Mouse (Mus musculus) MEL (cell line): ENCODE measurements around the gene Madcam1. TPM values are rescaled to one million over a fixed set of nuclear protein-coding genes. Genes with fewer than 3 reads are reported as not detected.

ENCODE experiments used
- DNase-seq: peaks from one replicate; pipeline ENCODE4 v3.0.0; 2011; ENCODE audit warnings: low read depth, low spot score
- H3K27ac ChIP-seq: 2 replicates; pipeline ENCODE4 v1.5.1; 2012; ENCODE audit warnings: low read depth, mild to moderate bottlenecking, control low read depth, low read length, moderate library complexity; ENCODE audit not compliant: control insufficient read depth
- H3K27me3 ChIP-seq, 2 experiments: fragments of 150-350 bp in 1 of 2; sonication (generic) in 1 of 2; 2 replicates each; pipeline ENCODE4 v1.6.1; 2012; ENCODE audit warnings: low read length in 2 of 2, mild to moderate bottlenecking in 2 of 2, improper control_type of control experiment in 1 of 2, moderate library complexity in 1 of 2; ENCODE audit not compliant: insufficient read depth in 2 of 2, control insufficient read depth in 1 of 2
- H3K36me3 ChIP-seq, 2 experiments: 2 replicates each; pipeline ENCODE4 v1.6.1; 2012 to 2014; ENCODE audit warnings: low read length in 2 of 2, improper control_type of control experiment in 1 of 2, inconsistent platforms in 1 of 2, mild to moderate bottlenecking in 1 of 2; ENCODE audit not compliant: insufficient read depth in 2 of 2, control insufficient read depth in 1 of 2
- H3K4me1 ChIP-seq, 2 experiments: fragments of 150-350 bp in 1 of 2; sonication (generic) in 1 of 2; 2 replicates each; pipeline ENCODE4 v1.6.1; 2012; ENCODE audit warnings: low read length in 2 of 2, improper control_type of control experiment in 1 of 2, mild to moderate bottlenecking in 1 of 2; ENCODE audit not compliant: insufficient read depth in 2 of 2, control insufficient read depth in 1 of 2
- H3K4me3 ChIP-seq, 2 experiments: fragments of 150-350 bp in 1 of 2; sonication (generic) in 1 of 2; 2 replicates each; pipeline ENCODE4 v1.5.1; 2012; ENCODE audit warnings: low read depth in 2 of 2, low read length in 2 of 2, mild to moderate bottlenecking in 2 of 2, moderate library complexity in 2 of 2, control low read depth in 1 of 2, improper control_type of control experiment in 1 of 2; ENCODE audit not compliant: control insufficient read depth in 1 of 2, insufficient read depth in 1 of 2
- H3K79me2 ChIP-seq: 2 replicates; pipeline ENCODE4 v1.6.1; 2012; ENCODE audit warnings: mild to moderate bottlenecking, low read length, moderate library complexity; ENCODE audit not compliant: control insufficient read depth, poor library complexity, insufficient read depth
- H3K9ac ChIP-seq: 2 replicates; pipeline ENCODE4 v1.6.1; 2012; ENCODE audit warnings: low read depth, mild to moderate bottlenecking, control low read depth, low read length, moderate library complexity; ENCODE audit not compliant: control insufficient read depth, poor library complexity, severe bottlenecking
- H3K9me3 ChIP-seq: fragments of 150-350 bp; sonication (generic); replicated peaks from 2 replicates; pipeline ENCODE4 v1.6.1; 2012; ENCODE audit warnings: mild to moderate bottlenecking, low read length, improper control_type of control experiment, moderate library complexity; ENCODE audit not compliant: insufficient read depth
- BHLHE40 ChIP-seq: IDR thresholded peaks from 2 replicates; pipeline ENCODE4 v1.6.1; 2012; ENCODE audit warnings: low read depth, mild to moderate bottlenecking, inconsistent platforms, low read length, improper control_type of control experiment, borderline replicate concordance
- CHD1 ChIP-seq: IDR thresholded peaks from 2 replicates; pipeline ENCODE4 v1.6.1; 2012; ENCODE audit warnings: low read depth, mild to moderate bottlenecking, inconsistent platforms, low read length, improper control_type of control experiment
- CHD2 ChIP-seq: IDR thresholded peaks from 2 replicates; pipeline ENCODE4 v1.6.1; 2011; ENCODE audit warnings: low read length, improper control_type of control experiment
- CTCF ChIP-seq, 3 experiments: IDR thresholded peaks in 2 of 3; conservative IDR thresholded peaks in 1 of 3; 2 replicates each; pipeline ENCODE4 v1.5.1; 2011 to 2012; ENCODE audit warnings: low read length in 3 of 3, low read depth in 2 of 3, mild to moderate bottlenecking in 2 of 3, improper control_type of control experiment in 1 of 3, inconsistent platforms in 1 of 3, mixed read lengths in 1 of 3, moderate library complexity in 1 of 3; ENCODE audit not compliant: control insufficient read depth in 1 of 3, insufficient read depth in 1 of 3, poor library complexity in 1 of 3, severe bottlenecking in 1 of 3
- E2F4 ChIP-seq: IDR thresholded peaks from 2 replicates; pipeline ENCODE4 v1.6.1; 2011; ENCODE audit warnings: low read depth, low read length, improper control_type of control experiment, borderline replicate concordance
- ELF1 ChIP-seq: IDR thresholded peaks from 2 replicates; pipeline ENCODE4 v1.6.1; 2014; ENCODE audit warnings: low read depth, mild to moderate bottlenecking, inconsistent platforms, low read length, improper control_type of control experiment, moderate library complexity
- EP300 ChIP-seq, 2 experiments: IDR thresholded peaks; 2 replicates each; pipeline ENCODE4 v1.6.1; 2011; ENCODE audit warnings: improper control_type of control experiment in 2 of 2, low read length in 2 of 2, low read depth in 1 of 2, mild to moderate bottlenecking in 1 of 2
- ETS1 ChIP-seq: IDR thresholded peaks from 2 replicates; pipeline ENCODE4 v1.6.1; 2012; ENCODE audit warnings: low read depth, mild to moderate bottlenecking, inconsistent platforms, low read length, improper control_type of control experiment, moderate library complexity
- GABPA ChIP-seq: IDR thresholded peaks from 2 replicates; pipeline ENCODE4 v1.6.1; 2012; ENCODE audit warnings: low read depth, mild to moderate bottlenecking, inconsistent platforms, low read length, improper control_type of control experiment, moderate library complexity
- GATA1 ChIP-seq: IDR thresholded peaks from 2 replicates; pipeline ENCODE4 v1.6.1; 2011; ENCODE audit warnings: low read depth, low read length, improper control_type of control experiment
- HCFC1 ChIP-seq: IDR thresholded peaks from 2 replicates; pipeline ENCODE4 v1.6.1; 2012; ENCODE audit warnings: low read depth, mild to moderate bottlenecking, inconsistent platforms, low read length, improper control_type of control experiment, moderate library complexity
- JUND ChIP-seq: IDR thresholded peaks from 2 replicates; pipeline ENCODE4 v1.6.1; 2011; ENCODE audit warnings: low read depth, mild to moderate bottlenecking, improper control_type of control experiment, low read length
- KAT2A ChIP-seq: conservative IDR thresholded peaks from 2 replicates; pipeline ENCODE4 v1.6.1; 2012; ENCODE audit warnings: low read depth, low read length, improper control_type of control experiment, inconsistent platforms
- MAFK ChIP-seq: IDR thresholded peaks from 2 replicates; pipeline ENCODE4 v1.6.1; 2011; ENCODE audit warnings: low read depth, mild to moderate bottlenecking, low read length, improper control_type of control experiment, borderline replicate concordance
- MAZ ChIP-seq: IDR thresholded peaks from 2 replicates; pipeline ENCODE4 v1.6.1; 2012; ENCODE audit warnings: low read depth, mild to moderate bottlenecking, inconsistent platforms, low read length, improper control_type of control experiment
- MEF2A ChIP-seq: IDR thresholded peaks from 2 replicates; pipeline ENCODE4 v1.6.1; 2014; ENCODE audit warnings: low read depth, mild to moderate bottlenecking, inconsistent platforms, low read length, improper control_type of control experiment; ENCODE audit not compliant: poor library complexity, insufficient replicate concordance, severe bottlenecking; ENCODE audit errors: extremely low read depth
- MXI1 ChIP-seq: IDR thresholded peaks from 2 replicates; pipeline ENCODE4 v1.6.1; 2011; ENCODE audit warnings: mild to moderate bottlenecking, low read depth, low read length, improper control_type of control experiment
- MYB ChIP-seq: IDR thresholded peaks from 2 replicates; pipeline ENCODE4 v1.6.1; 2011; ENCODE audit warnings: mild to moderate bottlenecking, low read depth, low read length, improper control_type of control experiment
- MYC ChIP-seq: IDR thresholded peaks from 2 replicates; pipeline ENCODE4 v1.6.1; 2011; ENCODE audit warnings: low read depth, mild to moderate bottlenecking, low read length, improper control_type of control experiment, moderate library complexity
- NELFE ChIP-seq: IDR thresholded peaks from 2 replicates; pipeline ENCODE4 v1.6.1; 2011; ENCODE audit warnings: low read depth, low read length, improper control_type of control experiment
- NRF1 ChIP-seq: IDR thresholded peaks from 2 replicates; pipeline ENCODE4 v1.6.1; 2014; ENCODE audit warnings: low read depth, mild to moderate bottlenecking, inconsistent platforms, low read length, improper control_type of control experiment, moderate library complexity; ENCODE audit not compliant: poor library complexity, insufficient read depth, severe bottlenecking
- POLR2A ChIP-seq, 2 experiments: IDR thresholded peaks; 2 replicates each; pipeline ENCODE4 v1.6.1; 2011 to 2012; ENCODE audit warnings: low read length in 2 of 2, mild to moderate bottlenecking in 2 of 2, control low read depth in 1 of 2, improper control_type of control experiment in 1 of 2, low read depth in 1 of 2, moderate library complexity in 1 of 2; ENCODE audit not compliant: control insufficient read depth in 1 of 2, insufficient read depth in 1 of 2, poor library complexity in 1 of 2
- POLR2AphosphoS2 ChIP-seq: IDR thresholded peaks from 2 replicates; pipeline ENCODE4 v1.6.1; 2011; ENCODE audit warnings: low read length, improper control_type of control experiment
- POLR2AphosphoS5 ChIP-seq: IDR thresholded peaks from 2 replicates; pipeline ENCODE4 v1.6.1; 2012; ENCODE audit warnings: low read depth, borderline replicate concordance, mild to moderate bottlenecking, inconsistent platforms, low read length, moderate library complexity, mixed read lengths
- RAD21 ChIP-seq: IDR thresholded peaks from 2 replicates; pipeline ENCODE4 v1.6.1; 2011; ENCODE audit warnings: mild to moderate bottlenecking, low read depth, low read length, improper control_type of control experiment
- RCOR1 ChIP-seq: IDR thresholded peaks from 2 replicates; pipeline ENCODE4 v1.6.1; 2012; ENCODE audit warnings: low read depth, mild to moderate bottlenecking, inconsistent platforms, low read length, improper control_type of control experiment
- SIN3A ChIP-seq: IDR thresholded peaks from 2 replicates; pipeline ENCODE4 v1.6.1; 2012; ENCODE audit warnings: low read length, improper control_type of control experiment, inconsistent platforms
- SMC3 ChIP-seq: IDR thresholded peaks from 2 replicates; pipeline ENCODE4 v1.6.1; 2011; ENCODE audit warnings: low read depth, low read length, improper control_type of control experiment
- TAL1 ChIP-seq: IDR thresholded peaks from 2 replicates; pipeline ENCODE4 v1.6.1; 2012; ENCODE audit warnings: mild to moderate bottlenecking, inconsistent platforms, low read length, moderate library complexity, mixed read lengths
- TBP ChIP-seq: IDR thresholded peaks from 2 replicates; pipeline ENCODE4 v1.8.0; 2011; ENCODE audit warnings: low read depth, low read length, improper control_type of control experiment
- USF1 ChIP-seq: IDR thresholded peaks from 2 replicates; pipeline ENCODE4 v1.6.1; 2014; ENCODE audit warnings: low read depth, mild to moderate bottlenecking, inconsistent platforms, low read length, improper control_type of control experiment, moderate library complexity
- USF2 ChIP-seq, 2 experiments: IDR thresholded peaks; 2 replicates each; pipeline ENCODE4 v1.6.1; 2011 to 2012; ENCODE audit warnings: improper control_type of control experiment in 2 of 2, low read length in 2 of 2, borderline replicate concordance in 1 of 2, inconsistent platforms in 1 of 2, low read depth in 1 of 2, mild to moderate bottlenecking in 1 of 2; ENCODE audit not compliant: insufficient read depth in 1 of 2
- ZC3H11A ChIP-seq: IDR thresholded peaks from 2 replicates; pipeline ENCODE4 v1.6.1; 2012; ENCODE audit warnings: low read depth, mild to moderate bottlenecking, inconsistent platforms, low read length, improper control_type of control experiment
- ZMIZ1 ChIP-seq: IDR thresholded peaks from 2 replicates; pipeline ENCODE4 v1.6.1; 2012; ENCODE audit warnings: low read depth, mild to moderate bottlenecking, inconsistent platforms, low read length, improper control_type of control experiment, moderate library complexity
- ZNF384 ChIP-seq: IDR thresholded peaks from 2 replicates; pipeline ENCODE4 v1.6.1; 2012; ENCODE audit warnings: low read depth, mild to moderate bottlenecking, inconsistent platforms, low read length, improper control_type of control experiment
- polyA plus RNA-seq, 2 experiments: library from polyadenylated mRNA; stranded (reverse) in 1 of 2; unstranded in 1 of 2; fragments of >175 nt in 1 of 2; fragments of >200 nt in 1 of 2; gene quantifications; 2 replicates each; pipeline versions ENCODE4 v1.2.1 to v1.2.4; 2012; ENCODE audit warnings: low replicate concordance in 2 of 2, low read depth in 1 of 2; ENCODE audit not compliant: insufficient read length in 2 of 2, insufficient read depth in 1 of 2, missing spikeins in 1 of 2
- total RNA-seq: library from RNA; depleted of rRNA; stranded (reverse); fragments of 300-350 nt; gene quantifications from 2 replicates; pipeline ENCODE4 v1.2.3, GENCODE M21; 2012

Gene Madcam1
- total and polyA plus RNA-seq, 3 experiments = not detected

DNA sequence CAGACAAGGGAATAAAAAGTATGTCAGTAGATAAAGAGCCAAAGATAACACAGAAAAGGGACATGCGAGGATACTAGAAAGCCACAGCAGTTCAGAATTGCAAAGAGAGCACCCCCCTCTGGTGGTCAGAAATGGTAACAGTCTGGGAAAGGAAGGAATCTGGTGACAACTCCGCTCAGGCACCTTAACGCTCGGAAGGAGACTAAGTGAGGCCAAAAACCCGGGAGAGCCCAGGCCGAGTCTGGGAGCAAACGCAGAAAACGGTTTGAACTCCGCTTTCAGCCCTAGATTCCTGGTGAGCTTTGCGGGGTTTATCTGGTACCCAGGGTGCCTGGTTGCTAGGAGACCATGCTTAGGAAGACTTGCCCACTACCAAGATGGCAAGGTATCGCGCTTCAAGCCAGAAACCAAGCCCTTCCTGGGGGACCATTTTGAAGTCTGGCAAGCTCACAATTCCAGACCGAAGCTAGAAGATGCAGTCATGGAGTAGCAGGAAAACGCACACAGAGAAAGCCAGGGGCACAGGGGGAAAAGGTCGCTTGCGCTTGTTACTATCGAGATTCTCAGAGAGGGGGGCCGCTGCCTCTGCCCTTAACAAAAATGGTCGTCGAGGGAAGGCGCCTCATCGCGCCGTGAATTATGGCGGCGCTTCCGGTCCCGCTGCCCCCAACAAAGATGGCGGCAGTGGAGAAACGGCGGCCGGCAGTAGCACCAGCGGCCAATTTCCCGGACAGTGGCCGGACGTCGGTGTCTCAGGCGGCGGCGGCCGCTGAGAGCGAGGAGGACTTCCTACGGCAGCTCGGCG is 4.6 kb downstream of the Madcam1 start, which contains the start of gene Tpgs1:
Gene Tpgs1 (plus strand): TSS at position 599 of the 805 bp plus-strand sequence.
- Histone ChIP-seq H3K79me2 (peaks cover 11% of the 10 kb centered on the region), H3K9me3 (no peaks in the 10 kb centered on the region), H3K4me1 (peaks cover 0 to 9% of the 10 kb centered on the region in 2 experiments; a peak in 3 of 4 replicates), H3K27me3 (no peaks in the 10 kb centered on the region), H3K36me3 (peaks cover 0 to 4% of the 10 kb centered on the region in 2 experiments; a peak in 1 of 4 replicates), H3K9ac (peak within 1 kb of the TSS; percentile 85), H3K27ac (peak within 1 kb of the TSS; percentile 62), H3K4me3 (peak within 1 kb of the TSS; percentile 60 to 88)
- peak; percentile 96 for DNase-seq
- TF ChIP-seq KAT2A (peak; percentile 90), ZMIZ1 (no peak), ZNF384 (no peak), ZC3H11A (peak; percentile 41), NELFE (peak; percentile 49; the same call in 1 of the 2 replicates), ELF1 (peak; percentile 70), JUND (no peak), MAZ (peak; percentile 81; the same call in 1 of the 2 replicates), POLR2AphosphoS5 (no peak), CTCF (IDR thresholded peaks at IDR 0.05 in 2 of 3, conservative IDR thresholded peaks at IDR 0.05 in 1 of 3; ENCODE audit: control insufficient read depth in 1 of 3, insufficient read depth in 1 of 3, low read depth in 2 of 3, low read length in 3 of 3, poor library complexity in 1 of 3, severe bottlenecking in 1 of 3) (peak; percentile 58 to 86 (median 85)), RAD21 (peak; percentile 66), RCOR1 (peak; percentile 95), MAFK (no peak), MEF2A (no peak), TAL1 (no peak), NRF1 (peak; percentile 71), CHD2 (no peak; the same call in 1 of the 2 replicates), MXI1 (0 out of 2 replicates have a peak, but pooled peaks have one; percentile 33), SMC3 (peak; percentile 59), EP300 (IDR thresholded peaks at IDR 0.05; ENCODE audit: low read depth in 1 of 2, low read length in 2 of 2) (no peak; a peak in 2 of 4 replicates), GATA1 (peak; percentile 62), TBP (no peak), CHD1 (no peak), POLR2A (IDR thresholded peaks at IDR 0.05; ENCODE audit: control insufficient read depth in 1 of 2, insufficient read depth in 1 of 2, low read depth in 1 of 2, low read length in 2 of 2, poor library complexity in 1 of 2) (0 out of 4 replicates have a peak, but pooled peaks of 1 of the 2 experiments have one; percentile 49), POLR2AphosphoS2 (0 out of 2 replicates have a peak, but pooled peaks have one; percentile 45), ETS1 (no peak), MYC (no peak), HCFC1 (peak; percentile 88), BHLHE40 (0 out of 2 replicates have a peak, but pooled peaks have one; percentile 2), GABPA (no peak), SIN3A (peak; percentile 50), USF1 (no peak), E2F4 (peak; percentile 61; the same call in 1 of the 2 replicates), MYB (no peak), USF2 (IDR thresholded peaks at IDR 0.05; ENCODE audit: borderline replicate concordance in 1 of 2, insufficient read depth in 1 of 2, low read depth in 1 of 2, low read length in 2 of 2) (no peak)
